Mouse (Mus musculus) lung, postnatal 0 days (tissue): Measurements from ENCODE around the gene Gchfr. TPM values are rescaled to one million over a fixed set of nuclear protein-coding genes. Genes with fewer than 3 reads are reported as not detected.

Experiments used
- ATAC-seq: fragments of 200-750 bp; cut with Nextera tagmentation; 2 replicates; pipeline ENCODE4 v1.8.0; 2017; ENCODE audit warnings: moderate library complexity
- DNase-seq: peaks from one replicate; pipeline ENCODE4 v3.0.0-alpha.2; 2016; ENCODE audit warnings: low spot score
- H3K27ac ChIP-seq: fragments of 300-500 bp; sonication (generic); 2 replicates; pipeline ENCODE4 v1.5.1; 2014; ENCODE audit warnings: antibody characterized with exemption, mild to moderate bottlenecking, low read length, mixed read lengths
- H3K27me3 ChIP-seq: fragments of 300-500 bp; sonication (generic); replicated peaks from 2 replicates; pipeline ENCODE4 v1.6.1; 2014; ENCODE audit warnings: low read length, mixed read lengths; ENCODE audit not compliant: insufficient read depth
- H3K36me3 ChIP-seq: fragments of 300-500 bp; sonication (generic); 2 replicates; pipeline ENCODE4 v1.6.1; 2014; ENCODE audit warnings: low read length, mixed read lengths; ENCODE audit not compliant: insufficient read depth
- H3K4me1 ChIP-seq: fragments of 300-500 bp; sonication (generic); 2 replicates; pipeline ENCODE4 v1.6.1; 2014; ENCODE audit warnings: antibody characterized with exemption, low read depth, low read length, mixed read lengths; ENCODE audit not compliant: insufficient read depth
- H3K4me2 ChIP-seq: fragments of 300-500 bp; sonication (generic); replicated peaks from 2 replicates; pipeline ENCODE4 v1.6.1; 2014; ENCODE audit warnings: low read depth, mild to moderate bottlenecking, low read length, moderate library complexity, mixed read lengths
- H3K4me3 ChIP-seq: fragments of 300-500 bp; sonication (generic); 2 replicates; pipeline ENCODE4 v1.5.1; 2014; ENCODE audit warnings: low read depth, low read length
- H3K9ac ChIP-seq: fragments of 300-500 bp; sonication (generic); replicated peaks from 2 replicates; pipeline ENCODE4 v1.6.1; 2014; ENCODE audit warnings: low read depth, mild to moderate bottlenecking
- H3K9me3 ChIP-seq: fragments of 300-500 bp; sonication (generic); 2 replicates; pipeline ENCODE4 v1.6.1; 2016; ENCODE audit warnings: low read length, mixed read lengths
- CTCF ChIP-seq: IDR thresholded peaks from 2 replicates; pipeline ENCODE4 v1.5.1; 2016; ENCODE audit warnings: antibody characterized with exemption, mild to moderate bottlenecking
- EP300 ChIP-seq: IDR thresholded peaks from 2 replicates; pipeline ENCODE4 v1.6.1; 2016; ENCODE audit warnings: antibody characterized with exemption, mild to moderate bottlenecking, control low read depth
- WGBS: fragments of 180-500 bp; shearing (Covaris S2); extraction: QIAGEN DNeasy Blood & Tissue Kit; methylation state at CpG from one replicate; pipeline ENCODE4 v1.1.7; 2014; 5-methylcytosine and 5-hydroxymethylcytosine counted together
- polyA plus RNA-seq: library from polyadenylated mRNA; unstranded; fragments of >200 nt; fragmentation: Nextera tagmentation; extraction: Ambion mirVana; gene quantifications from 2 replicates; pipeline ENCODE4 v1.2.1, GENCODE M21; 2015

Gene Gchfr
- polyA plus RNA-seq, 1 experiment from 2014 or later = 14.2 TPM

- H3K27ac ChIP-seq = no peak overlapping the region
- DNase-seq (no peak), ATAC-seq (no peak)
- no peaks in the 10 kb centered on the region for H3K27me3 ChIP-seq
- peaks cover 8% of the 10 kb centered on the region for H3K36me3 ChIP-seq
- no peaks in the 10 kb centered on the region; the same call in 1 of the 2 replicates for H3K4me1 ChIP-seq
- TF ChIP-seq CTCF (no peak), EP300 (no peak)
- no peak overlapping the region for H3K4me3 ChIP-seq
- 76% methylated on average over 6 of the region's 6 CpGs for WGBS
- H3K4me2 ChIP-seq = no peak overlapping the region
- no peaks in the 10 kb centered on the region for H3K9me3 ChIP-seq
- no peak overlapping the region for H3K9ac ChIP-seq
Observed at GRCm38 (mm10) chr2:119152255-119152654, 15.3 kb upstream of the Gchfr start.

DNA sequence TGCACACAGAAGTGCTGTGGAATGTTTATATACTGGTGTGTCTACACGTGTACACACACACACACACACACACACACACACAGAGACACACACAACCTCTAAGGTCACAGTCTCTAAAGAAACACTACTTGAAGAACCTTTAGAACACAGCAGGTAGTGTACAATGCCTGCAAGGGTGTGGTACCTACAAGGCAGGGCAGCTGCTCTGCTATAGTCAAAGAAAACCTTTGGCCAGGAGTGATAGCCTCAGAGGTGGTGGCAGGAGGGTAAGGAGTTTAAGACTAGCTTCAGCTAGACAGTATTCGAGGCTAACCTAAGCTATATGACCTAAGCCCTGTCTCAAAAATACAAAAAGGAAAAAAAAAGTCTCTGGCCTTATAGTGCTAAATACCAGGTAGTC is 12.9 kb upstream of the Gchfr start:
- ATAC-seq = no peak
- H3K4me2 ChIP-seq = no peak overlapping the region
- no peaks in the 10 kb centered on the region; the same call in 1 of the 2 replicates for H3K36me3 ChIP-seq

GRCm38 (mm10) chr2:119155388-119155787 is 12.2 kb upstream of the Gchfr start:
- 67% methylated on average over 9 of the region's 9 CpGs for WGBS
- Histone ChIP-seq H3K4me2 (peak overlapping the region; percentile 84; the same call in 1 of the 2 replicates), H3K4me3 (no peak overlapping the region; the same call in 1 of the 2 replicates), H3K27me3 (no peaks in the 10 kb centered on the region), H3K4me1 (no peaks in the 10 kb centered on the region; the same call in 1 of the 2 replicates), H3K36me3 (no peaks in the 10 kb centered on the region; the same call in 1 of the 2 replicates), H3K9ac (0 out of 2 replicates have a peak overlapping the region, but pooled peaks have one; percentile 84), H3K27ac (no peak overlapping the region), H3K9me3 (no peaks in the 10 kb centered on the region)
- DNase-seq (no peak), ATAC-seq (no peak)
- no peak for TF ChIP-seq CTCF
- no peak for TF ChIP-seq EP300

More for the DNA sequence above, 12.9 kb upstream of the Gchfr start:
- WGBS = 85% methylated on average over 2 of the region's 2 CpGs
- Histone ChIP-seq H3K4me3 (no peak overlapping the region), H3K9me3 (no peaks in the 10 kb centered on the region), H3K27me3 (no peaks in the 10 kb centered on the region), H3K27ac (no peak overlapping the region), H3K9ac (no peak overlapping the region), H3K4me1 (no peaks in the 10 kb centered on the region; the same call in 1 of the 2 replicates)
- no peak for DNase-seq
- no peak for TF ChIP-seq CTCF
- no peak for TF ChIP-seq EP300

GRCm38 (mm10) chr2:119156081-119156680 is 11.4 kb upstream of the Gchfr start:
- Histone ChIP-seq H3K36me3 (no peaks in the 10 kb centered on the region; the same call in 1 of the 2 replicates), H3K27ac (peak overlapping the region; percentile 74), H3K4me3 (peak overlapping the region; percentile 98), H3K4me2 (peak overlapping the region; percentile 84), H3K9me3 (no peaks in the 10 kb centered on the region), H3K27me3 (no peaks in the 10 kb centered on the region), H3K4me1 (no peaks in the 10 kb centered on the region; the same call in 1 of the 2 replicates), H3K9ac (peak overlapping the region; percentile 84)
- DNase-seq = peak; percentile 24
- ATAC-seq = peak; percentile 46; the same call in 1 of the 2 replicates
- WGBS = 3% methylated on average over 31 of the region's 34 CpGs
- TF ChIP-seq EP300 = no peak
- TF ChIP-seq CTCF = no peak

DNA sequence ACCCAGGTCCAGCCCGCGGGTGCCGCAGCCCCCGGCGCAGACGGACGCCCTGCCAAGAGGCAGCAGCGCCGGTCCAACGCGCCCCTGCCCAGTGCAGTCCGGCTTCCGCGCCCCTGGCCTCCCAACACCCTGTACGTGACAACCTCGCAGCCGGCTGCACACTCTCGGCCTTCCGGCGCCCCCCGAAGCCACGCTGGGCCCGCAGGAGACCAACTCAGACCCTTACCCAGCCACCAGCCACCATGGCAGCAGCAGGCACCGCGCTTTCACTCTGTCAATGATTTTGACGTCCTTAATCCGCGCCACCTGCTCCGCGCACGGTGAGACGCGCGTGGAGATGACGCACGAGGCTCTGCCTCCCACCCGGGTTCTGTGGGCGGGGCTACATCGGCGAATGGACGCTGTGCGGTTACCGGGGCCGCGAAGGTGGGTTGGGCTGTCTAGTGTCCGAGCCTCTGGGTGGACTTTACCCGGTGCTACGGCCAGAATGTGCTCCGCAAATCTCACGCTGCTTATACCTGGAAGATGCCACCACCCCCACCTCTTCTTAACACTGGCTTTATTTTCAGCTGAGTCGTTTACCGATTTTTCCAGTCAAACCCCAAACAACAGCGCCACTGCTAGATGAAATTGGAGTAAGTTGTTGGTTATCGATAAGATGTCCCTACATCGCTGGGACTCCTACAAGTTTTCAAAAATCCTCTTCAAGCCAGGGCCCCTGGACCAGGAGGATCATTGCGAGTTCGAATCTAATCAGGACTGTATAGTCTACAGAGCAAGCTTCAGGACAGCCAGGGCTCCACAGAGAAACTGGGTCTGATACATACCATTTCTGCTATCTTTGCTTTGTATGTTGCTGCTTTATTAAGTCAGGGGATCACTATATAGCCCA is 10.6 kb upstream of the Gchfr start, which contains the start of gene Rmdn3:
TSS of gene Rmdn3 (minus strand) at position 354 of the 892 bp plus-strand sequence.
- peak within 1 kb of the TSS; percentile 84 for H3K9ac ChIP-seq
- H3K9me3 ChIP-seq = no peaks in the 10 kb centered on the region
- DNase-seq = peak; percentile 97
- under 1% methylated on average over 54 of the region's 57 CpGs for WGBS
- peak within 1 kb of the TSS; percentile 74 for H3K27ac ChIP-seq
- TF ChIP-seq CTCF (no peak), EP300 (no peak)
- H3K36me3 ChIP-seq = no peaks in the 10 kb centered on the region
- H3K4me3 ChIP-seq = peak within 1 kb of the TSS; percentile 98
- ATAC-seq = peak; percentile 92
- no peaks in the 10 kb centered on the region for H3K27me3 ChIP-seq
- no peaks in the 10 kb centered on the region; the same call in 1 of the 2 replicates for H3K4me1 ChIP-seq
- H3K4me2 ChIP-seq = peak within 1 kb of the TSS; percentile 84

- H3K36me3 ChIP-seq = no peaks in the 10 kb centered on the region
- no peak overlapping the region for H3K4me2 ChIP-seq
- no peaks in the 10 kb centered on the region; the same call in 1 of the 2 replicates for H3K4me1 ChIP-seq
- H3K4me3 ChIP-seq = no peak overlapping the region
- no peak overlapping the region for H3K27ac ChIP-seq
- H3K9ac ChIP-seq = no peak overlapping the region
- no peaks in the 10 kb centered on the region for H3K9me3 ChIP-seq
- no peak for TF ChIP-seq EP300
- no peaks in the 10 kb centered on the region for H3K27me3 ChIP-seq
- ATAC-seq (no peak), DNase-seq (no peak)
Observed at GRCm38 (mm10) chr2:119157836-119158235, 9.7 kb upstream of the Gchfr start.
